Mouse (Mus musculus) adrenal gland, postnatal 4 days (tissue): Measurements from ENCODE around the gene Vps26c. TPM values are rescaled to one million over a fixed set of nuclear protein-coding genes. Genes with fewer than 3 reads are reported as not detected.

Experiments
- total RNA-seq, 2 experiments: library from RNA; stranded (reverse); gene quantifications; 2 replicates each; pipeline ENCODE4 v1.2.3; 2021

Gene Vps26c
- total RNA-seq, 2 experiments from 2014 or later: 54.8 to 62.6 TPM

Other genes with a start within 250 kb of the Vps26c start
- 10 to 100 TPM; 20.6 to 23.1 TPM for gene Hlcs, start 213.3 kb downstream of the Vps26c start, total RNA-seq
- gene Ripply3, start 198.4 kb downstream of the Vps26c start, total RNA-seq: 1 to 10 TPM; 5.5 to 6.2 TPM
- gene Ttc3, start 156.2 kb downstream of the Vps26c start, total RNA-seq: 100 to 1,000 TPM; 163 to 178 TPM
- 100 to 1,000 TPM; 101 to 106 TPM for gene Pigp, start 155.0 kb downstream of the Vps26c start, total RNA-seq
- gene Dyrk1a, start 43.2 kb upstream of the Vps26c start, total RNA-seq: 10 to 100 TPM; 86.3 to 92.5 TPM